In genomic region chr16:80138230-80138629, GRCm38 (mm10) we compare ENCODE assay signal across 22 mouse cellular contexts.
DNase-seq lines count a peak whose midpoint lies in the region; ATAC-seq and TF ChIP-seq lines count a peak whose summit lies in the region.
"Had no signal": no experiment of that assay in that cellular context is flagged by ENCODE, and none has a peak within 500 bp of the region (broad histone marks: within the 10 kb centered on the region; RNA-seq: fewer than 3 reads in every experiment).

No protein-coding gene starts in this region.

- no peaks in the 10 kb centered on the region for H3K27me3 ChIP-seq in hindbrain, embryonic 12.5 days
- H3K27me3 ChIP-seq in hindbrain, embryonic 10.5 days (ENCODE audit: insufficient read depth, poor library complexity, severe bottlenecking), result no peaks in the 10 kb centered on the region
- no peaks in the 10 kb centered on the region for H3K27me3 ChIP-seq in midbrain, embryonic 12.5 days
- H3K27me3 ChIP-seq in midbrain, postnatal 0 days (ENCODE audit: insufficient read depth, low read length), result no peaks in the 10 kb centered on the region
- no peaks in the 10 kb centered on the region for H3K27me3 ChIP-seq in midbrain, embryonic 16.5 days (ENCODE audit: control insufficient read depth, insufficient read depth, low read depth, low read length)
- H3K27me3 ChIP-seq: forebrain, embryonic 15.5 days; kidney, embryonic 15.5 days; liver, embryonic 15.5 days had no signal

- no peak for TF ChIP-seq CTCF in midbrain, postnatal 0 days (IDR thresholded peaks at IDR 0.05)

- ATAC-seq in cerebellum, adult (ENCODE audit: insufficient number of reproducible peaks, low FRiP score, low TSS enrichment), result peak; percentile 48; the same call in 1 of the 2 replicates
- ATAC-seq in hindbrain, embryonic 12.5 days (ENCODE audit: low FRiP score), result 0 out of 2 replicates have a peak, but pooled peaks have one; percentile 22
- peak; percentile 41; the same call in 1 of the 2 replicates for ATAC-seq in midbrain, embryonic 12.5 days (ENCODE audit: low FRiP score, low read depth)
- no peak for ATAC-seq in midbrain, postnatal 0 days (ENCODE audit: low FRiP score)
- ATAC-seq in midbrain, embryonic 16.5 days, result peak; percentile 25; the same call in 1 of the 2 replicates
- no peak for ATAC-seq in erythroblast, adult 5-6 weeks (replicated peaks; ENCODE audit: low FRiP score, poor library complexity, severe bottlenecking)
- ATAC-seq: activated CD4-positive, CD25-positive, alpha-beta regulatory T cell, adult 4 months; forebrain, embryonic 15.5 days; intestine, postnatal 0 days; lung, postnatal 0 days had no signal

- no peak for DNase-seq in cerebellum, postnatal 36 days
- DNase-seq in hindbrain, embryonic 10.5 days (ENCODE audit: low spot score), result no peak
- DNase-seq in midbrain, postnatal 0 days (ENCODE audit: low spot score), result no peak
- DNase-seq: adrenal gland, adult 8-10 months; gastrocnemius, postnatal 14 days; heart, adult 18-20 months; kidney, postnatal 4 days; layer of hippocampus, adult 9-11 months; liver had no signal

- H3K9ac ChIP-seq in hindbrain, embryonic 12.5 days, result no peak overlapping the region
- no peak overlapping the region for H3K9ac ChIP-seq in midbrain, embryonic 12.5 days (replicated peaks)
- no peak overlapping the region for H3K9ac ChIP-seq in midbrain, postnatal 0 days (replicated peaks; ENCODE audit: low read length, poor library complexity, severe bottlenecking)
- H3K9ac ChIP-seq in midbrain, embryonic 16.5 days (ENCODE audit: low read depth, low read length), result no peak overlapping the region
- H3K9ac ChIP-seq: forebrain, embryonic 15.5 days; kidney, embryonic 15.5 days; liver, embryonic 15.5 days had no signal

- 100% methylated on average over 2 of the region's 2 CpGs for WGBS in hindbrain, embryonic 12.5 days
- 90% methylated on average over 2 of the region's 2 CpGs for WGBS in hindbrain, embryonic 10.5 days
- WGBS in midbrain, embryonic 12.5 days, result 93% methylated on average over 2 of the region's 2 CpGs
- 97% methylated on average over 2 of the region's 2 CpGs for WGBS in midbrain, postnatal 0 days
- 88% methylated on average over 2 of the region's 2 CpGs for WGBS in midbrain, embryonic 16.5 days

- H3K27ac ChIP-seq in hindbrain, embryonic 12.5 days, result no peak overlapping the region
- no peak overlapping the region for H3K27ac ChIP-seq in hindbrain, embryonic 10.5 days
- H3K27ac ChIP-seq in midbrain, embryonic 12.5 days (replicated peaks), result no peak overlapping the region
- H3K27ac ChIP-seq in midbrain, postnatal 0 days (ENCODE audit: low read depth, low read length), result no peak overlapping the region
- H3K27ac ChIP-seq in midbrain, embryonic 16.5 days (ENCODE audit: low read length), result no peak overlapping the region
- H3K27ac ChIP-seq: forebrain, embryonic 15.5 days; kidney, embryonic 15.5 days; liver, embryonic 15.5 days; macrophage had no signal

- H3K36me3 ChIP-seq in hindbrain, embryonic 12.5 days, result no peaks in the 10 kb centered on the region
- H3K36me3 ChIP-seq in hindbrain, embryonic 10.5 days, result no peaks in the 10 kb centered on the region
- H3K36me3 ChIP-seq in midbrain, embryonic 12.5 days, result no peaks in the 10 kb centered on the region
- no peaks in the 10 kb centered on the region for H3K36me3 ChIP-seq in midbrain, postnatal 0 days (ENCODE audit: insufficient read depth, low read length)
- H3K36me3 ChIP-seq in midbrain, embryonic 16.5 days (ENCODE audit: control insufficient read depth, insufficient read depth, low read length), result no peaks in the 10 kb centered on the region
- H3K36me3 ChIP-seq: forebrain, embryonic 15.5 days; kidney, embryonic 15.5 days; liver, embryonic 15.5 days had no signal

- H3K4me3 ChIP-seq in hindbrain, embryonic 12.5 days, result no peak overlapping the region
- H3K4me3 ChIP-seq in hindbrain, embryonic 10.5 days, result no peak overlapping the region
- H3K4me3 ChIP-seq in midbrain, embryonic 12.5 days, result no peak overlapping the region
- H3K4me3 ChIP-seq in midbrain, postnatal 0 days (ENCODE audit: low read depth, low read length), result no peak overlapping the region
- no peak overlapping the region for H3K4me3 ChIP-seq in midbrain, embryonic 16.5 days (ENCODE audit: low read depth, low read length)
- H3K4me3 ChIP-seq: erythroblast, embryonic 14.5 days; forebrain, embryonic 15.5 days; kidney, embryonic 15.5 days; liver, embryonic 15.5 days had no signal

- no peaks in the 10 kb centered on the region for H3K4me1 ChIP-seq in hindbrain, embryonic 12.5 days
- H3K4me1 ChIP-seq in hindbrain, embryonic 10.5 days (replicated peaks), result no peaks in the 10 kb centered on the region
- no peaks in the 10 kb centered on the region for H3K4me1 ChIP-seq in midbrain, embryonic 12.5 days
- no peaks in the 10 kb centered on the region for H3K4me1 ChIP-seq in midbrain, postnatal 0 days (ENCODE audit: insufficient read depth, low read length)
- no peaks in the 10 kb centered on the region for H3K4me1 ChIP-seq in midbrain, embryonic 16.5 days (ENCODE audit: control insufficient read depth, insufficient read depth, low read length)
- H3K4me1 ChIP-seq: forebrain, embryonic 15.5 days; kidney, embryonic 15.5 days; liver, embryonic 15.5 days had no signal

- H3K4me2 ChIP-seq in hindbrain, embryonic 12.5 days (replicated peaks), result no peak overlapping the region
- no peak overlapping the region for H3K4me2 ChIP-seq in midbrain, embryonic 12.5 days (replicated peaks)
- H3K4me2 ChIP-seq in midbrain, postnatal 0 days (ENCODE audit: low read depth, low read length, poor library complexity, severe bottlenecking), result no peak overlapping the region
- no peak overlapping the region for H3K4me2 ChIP-seq in midbrain, embryonic 16.5 days (ENCODE audit: low read length)
- H3K4me2 ChIP-seq: forebrain, embryonic 15.5 days; kidney, embryonic 15.5 days; liver, embryonic 15.5 days had no signal

- no peaks in the 10 kb centered on the region for H3K9me3 ChIP-seq in hindbrain, embryonic 12.5 days (replicated peaks)
- H3K9me3 ChIP-seq in hindbrain, embryonic 10.5 days, result no peaks in the 10 kb centered on the region
- no peaks in the 10 kb centered on the region for H3K9me3 ChIP-seq in midbrain, embryonic 12.5 days
- H3K9me3 ChIP-seq in midbrain, postnatal 0 days (ENCODE audit: low read length), result no peaks in the 10 kb centered on the region
- H3K9me3 ChIP-seq in midbrain, embryonic 16.5 days (replicated peaks; ENCODE audit: control insufficient read depth, low read length, poor library complexity, severe bottlenecking), result no peaks in the 10 kb centered on the region
- H3K9me3 ChIP-seq: forebrain, embryonic 15.5 days; kidney, embryonic 15.5 days; liver, embryonic 15.5 days had no signal

Comparison
In these comparisons a context has a peak if more than half of its experiments do, and no peak if none do; other contexts are left out.
1. ATAC-seq: peak in cerebellum, adult (single experiment), hindbrain, embryonic 12.5 days (single experiment), midbrain, embryonic 12.5 days (single experiment) and midbrain, embryonic 16.5 days (single experiment); none in midbrain, postnatal 0 days (single experiment) and erythroblast, adult 5-6 weeks (single experiment).